Mouse (Mus musculus): ENCODE measurements around the gene Ola1.
A peak's percentile ranks its signal among the peaks of the same experiment; 100 is the strongest.

The Ola1 gene

GRCm38 (mm10) chr2:73060259-73060585, 158.5 kb downstream of the Ola1 start:
- no peak for DNase-seq

GRCm38 (mm10) chr2:73059550-73060258, 159.0 kb downstream of the Ola1 start:
- DNase-seq, result peak; percentile 13

GRCm38 (mm10) chr2:73058344-73058743, 160.4 kb downstream of the Ola1 start:
- no peak for DNase-seq

GRCm38 (mm10) chr2:73057589-73057988, 161.1 kb downstream of the Ola1 start:
- DNase-seq, result no peak

- no peak for DNase-seq
Measured at GRCm38 (mm10) chr2:73056090-73056956, 162.4 kb downstream of the Ola1 start.

GRCm38 (mm10) chr2:73053791-73054490, 164.8 kb downstream of the Ola1 start:
- no peak for DNase-seq

- no peak for DNase-seq
Measured at GRCm38 (mm10) chr2:73050401-73050800, 168.3 kb downstream of the Ola1 start.

- no peak for DNase-seq
Measured at GRCm38 (mm10) chr2:73049977-73050376, 168.7 kb downstream of the Ola1 start.

- no peak for DNase-seq
Measured at GRCm38 (mm10) chr2:73049001-73049684, 169.6 kb downstream of the Ola1 start.

GRCm38 (mm10) chr2:73047061-73047741, 171.5 kb downstream of the Ola1 start:
- peak; percentile 10 for DNase-seq

GRCm38 (mm10) chr2:73046576-73046975, 172.1 kb downstream of the Ola1 start:
- DNase-seq, result peak; percentile 17

- DNase-seq, result no peak
Measured at GRCm38 (mm10) chr2:73045505-73045904, 173.2 kb downstream of the Ola1 start.

Data from right cerebral cortex, postnatal 4 days (tissue).